Mouse (Mus musculus): ENCODE data around the gene 4931440F15Rik.

DNA sequence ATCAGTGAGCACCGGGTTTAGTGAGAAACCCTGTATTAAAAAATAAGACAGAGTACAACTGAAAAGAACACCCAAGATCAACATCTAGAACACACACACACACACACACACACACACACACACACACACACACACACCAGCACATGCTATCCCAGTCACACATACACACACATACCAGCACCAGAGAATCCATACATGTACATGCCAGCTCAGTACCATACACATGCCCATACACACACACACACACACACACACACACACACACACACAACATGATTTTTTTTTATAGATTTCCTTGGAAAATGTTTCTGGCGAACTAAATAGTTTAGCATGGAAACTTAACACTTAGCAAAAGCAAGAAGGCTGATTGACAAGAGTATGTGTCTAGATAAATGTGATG lies 35.6 kb upstream of the 4931440F15Rik start:
- TF ChIP-seq POLR2A (IDR thresholded peaks at IDR 0.05; ENCODE audit: extremely low read depth, insufficient read depth, low read length) (no peak), CTCF (IDR thresholded peaks at IDR 0.05; ENCODE audit: extremely low read depth, insufficient read depth, low read length) (no peak)
